Comparison of ENCODE assay signal across 10 mouse cellular contexts in genomic region chr5:30207276-30207675, GRCm38 (mm10). TPM values are rescaled to one million over a fixed set of nuclear protein-coding genes. Genes with fewer than 3 reads are reported as not detected.
DNase-seq lines count a peak whose midpoint lies in the region; ATAC-seq and TF ChIP-seq lines count a peak whose summit lies in the region.
"Had no signal": no experiment of that assay in that cellular context is flagged by ENCODE, and none has a peak within 500 bp of the region (broad histone marks: within the 10 kb centered on the region; RNA-seq: fewer than 3 reads in every experiment).

No protein-coding gene starts in this region.

- peaks cover 5% of the 10 kb centered on the region; the same call in 1 of the 2 replicates for H3K4me1 ChIP-seq in hindbrain, embryonic 10.5 days (replicated peaks)
- no peaks in the 10 kb centered on the region; the same call in 1 of the 2 replicates for H3K4me1 ChIP-seq in hindbrain, embryonic 16.5 days (ENCODE audit: control insufficient read depth, insufficient read depth, low read depth, low read length)
- peaks cover 6 to 14% of the 10 kb centered on the region in 2 experiments for H3K4me1 ChIP-seq in CH12.LX (ENCODE audit: control insufficient read depth in 1 of 2, insufficient read depth in 2 of 2)
- no peaks in the 10 kb centered on the region for H3K4me1 ChIP-seq in lung, postnatal 0 days (ENCODE audit: insufficient read depth, low read depth, low read length)

- no peaks in the 10 kb centered on the region for H3K79me2 ChIP-seq in CH12.LX (replicated peaks; ENCODE audit: control insufficient read depth, extremely low read depth, insufficient read depth, poor library complexity, severe bottlenecking)

- H3K36me3 ChIP-seq in hindbrain, embryonic 10.5 days, result no peaks in the 10 kb centered on the region
- no peaks in the 10 kb centered on the region for H3K36me3 ChIP-seq in hindbrain, embryonic 16.5 days (ENCODE audit: control insufficient read depth, insufficient read depth, low read length)
- no peaks in the 10 kb centered on the region for H3K36me3 ChIP-seq in CH12.LX (replicated peaks in 1 of 2; ENCODE audit: control insufficient read depth in 1 of 2, insufficient read depth in 1 of 2, low read length in 1 of 2)
- no peaks in the 10 kb centered on the region for H3K36me3 ChIP-seq in lung, postnatal 0 days (ENCODE audit: insufficient read depth, low read length)
- H3K36me3 ChIP-seq: hindbrain, embryonic 15.5 days had no signal

- TF ChIP-seq RAD21 in CH12.LX (IDR thresholded peaks at IDR 0.05; ENCODE audit: low read depth, low read length), result peak; percentile 51

- no peaks in the 10 kb centered on the region for H3K9me3 ChIP-seq in hindbrain, embryonic 10.5 days
- no peaks in the 10 kb centered on the region for H3K9me3 ChIP-seq in hindbrain, embryonic 16.5 days (ENCODE audit: control insufficient read depth, low read length)
- H3K9me3 ChIP-seq in CH12.LX (replicated peaks; ENCODE audit: low read length), result no peaks in the 10 kb centered on the region
- H3K9me3 ChIP-seq in lung, postnatal 0 days (ENCODE audit: low read length), result no peaks in the 10 kb centered on the region
- H3K9me3 ChIP-seq: hindbrain, embryonic 15.5 days had no signal

- no peak for ATAC-seq in hindbrain, embryonic 16.5 days
- no peak for ATAC-seq in lung, postnatal 0 days

- no peak overlapping the region for H3K4me2 ChIP-seq in hindbrain, embryonic 16.5 days (ENCODE audit: low read length)
- no peak overlapping the region for H3K4me2 ChIP-seq in CH12.LX (ENCODE audit: insufficient read depth, low read depth, poor library complexity, severe bottlenecking)
- H3K4me2 ChIP-seq in lung, postnatal 0 days (replicated peaks; ENCODE audit: low read depth, low read length), result no peak overlapping the region
- H3K4me2 ChIP-seq: hindbrain, embryonic 15.5 days had no signal

- H3K27me3 ChIP-seq in hindbrain, embryonic 10.5 days (ENCODE audit: insufficient read depth, poor library complexity, severe bottlenecking), result no peaks in the 10 kb centered on the region
- no peaks in the 10 kb centered on the region for H3K27me3 ChIP-seq in hindbrain, embryonic 16.5 days (replicated peaks; ENCODE audit: control insufficient read depth, insufficient read depth, low read length)
- no peaks in the 10 kb centered on the region for H3K27me3 ChIP-seq in CH12.LX (replicated peaks)
- no peaks in the 10 kb centered on the region for H3K27me3 ChIP-seq in lung, postnatal 0 days (replicated peaks; ENCODE audit: insufficient read depth, low read length)
- H3K27me3 ChIP-seq: hindbrain, embryonic 15.5 days had no signal

- TF ChIP-seq EP300 in CH12.LX (IDR thresholded peaks at IDR 0.05; ENCODE audit: low read length), result no peak
- TF ChIP-seq EP300 in lung, postnatal 0 days (IDR thresholded peaks at IDR 0.05), result no peak

- no peak overlapping the region for H3K4me3 ChIP-seq in hindbrain, embryonic 10.5 days
- no peak overlapping the region for H3K4me3 ChIP-seq in hindbrain, embryonic 16.5 days (ENCODE audit: low read length)
- no peak overlapping the region for H3K4me3 ChIP-seq in CH12.LX (replicated peaks in 1 of 3; ENCODE audit: low read depth in 2 of 3, low read length in 2 of 3, poor library complexity in 1 of 3)
- H3K4me3 ChIP-seq in lung, postnatal 0 days (ENCODE audit: low read depth, low read length), result no peak overlapping the region
- H3K4me3 ChIP-seq: hindbrain, embryonic 15.5 days; myocyte had no signal

- no peak overlapping the region for H3K9ac ChIP-seq in hindbrain, embryonic 16.5 days (ENCODE audit: low read depth, low read length)
- no peak overlapping the region for H3K9ac ChIP-seq in CH12.LX (ENCODE audit: insufficient read depth, low read depth)
- no peak overlapping the region for H3K9ac ChIP-seq in lung, postnatal 0 days (replicated peaks; ENCODE audit: low read depth)
- H3K9ac ChIP-seq: hindbrain, embryonic 15.5 days had no signal

- dilution Hi-C loops in CH12.LX (cut with MboI; ENCODE audit: extremely low pct_ligation_motif_present, extremely low pct_unique_long_range_greater_than_20kb, low sequenced_read_pairs), result no loop called here

- TF ChIP-seq POLR2A in CH12.LX (IDR thresholded peaks at IDR 0.05; ENCODE audit: low read depth, low read length), result no peak

- in situ Hi-C loops in CH12.LX (cut with MboI; ENCODE audit: low pct_ligation_motif_present, low pct_unique_long_range_greater_than_20kb, low sequenced_read_pairs), result no loop called here

- TF ChIP-seq CTCF in CH12.LX (conservative IDR thresholded peaks at IDR 0.05 in 1 of 2, IDR thresholded peaks at IDR 0.05 in 1 of 2; ENCODE audit: low read depth in 2 of 2, low read length in 2 of 2), result peak; percentile 63 to 72
- TF ChIP-seq CTCF in lung, postnatal 0 days (IDR thresholded peaks at IDR 0.05), result peak; percentile 66

- WGBS in hindbrain, embryonic 10.5 days, result 68% methylated on average over 6 of the region's 6 CpGs
- 66% methylated on average over 6 of the region's 6 CpGs for WGBS in hindbrain, embryonic 16.5 days
- WGBS in lung, postnatal 0 days, result 64% methylated on average over 6 of the region's 6 CpGs

- DNase-seq in hindbrain, embryonic 10.5 days (ENCODE audit: low spot score), result peak; percentile 40
- DNase-seq in CH12.LX (ENCODE audit: extremely low read depth), result peak; percentile 63
- DNase-seq in c-Kit-negative CD71-positive TER-119-positive erythroid progenitor cells, embryonic 14.5 days (ENCODE audit: low read depth, low spot score), result peak; percentile 19
- peak; percentile 28 for DNase-seq in lung, postnatal 0 days (ENCODE audit: low spot score)
- DNase-seq in cerebellum, adult 9-11 months, result no peak
- DNase-seq in layer of hippocampus, postnatal 36 days, result no peak
- DNase-seq in right cerebral cortex, postnatal 10 days (ENCODE audit: low spot score in 2 of 2), result no peak

- no peak overlapping the region for H3K27ac ChIP-seq in hindbrain, embryonic 10.5 days
- H3K27ac ChIP-seq in hindbrain, embryonic 16.5 days (ENCODE audit: low read depth, low read length), result no peak overlapping the region
- H3K27ac ChIP-seq in CH12.LX (ENCODE audit: insufficient read depth, low read depth), result no peak overlapping the region
- no peak overlapping the region for H3K27ac ChIP-seq in lung, postnatal 0 days (ENCODE audit: low read length)
- H3K27ac ChIP-seq: hindbrain, embryonic 15.5 days had no signal

TF ChIP-seq in CH12.LX, 34 proteins besides CTCF, POLR2A, EP300 and RAD21 (continues in another document):
- TF ChIP-seq MYC (IDR thresholded peaks at IDR 0.05; ENCODE audit: low read depth, low read length), result peak; percentile 90
- peak; percentile 68; the same call in 1 of the 2 replicates for TF ChIP-seq MAX (IDR thresholded peaks at IDR 0.05; ENCODE audit: low read length)
- TF ChIP-seq USF1 (IDR thresholded peaks at IDR 0.05; ENCODE audit: low read depth, low read length), result peak; percentile 26; the same call in 1 of the 2 replicates
- no peak for TF ChIP-seq MEF2A (IDR thresholded peaks at IDR 0.05; ENCODE audit: borderline replicate concordance, low read depth, low read length)
- no peak for TF ChIP-seq USF2 (conservative IDR thresholded peaks at IDR 0.05; ENCODE audit: low read depth, low read length)
- TF ChIP-seq ZMIZ1 (IDR thresholded peaks at IDR 0.05; ENCODE audit: low read depth, low read length), result no peak
- TF ChIP-seq SMC3 (IDR thresholded peaks at IDR 0.05; ENCODE audit: low read depth, low read length), result peak; percentile 60
- no peak for TF ChIP-seq MAFK (IDR thresholded peaks at IDR 0.05; ENCODE audit: insufficient replicate concordance, low read length)
- no peak for TF ChIP-seq ZKSCAN1 (IDR thresholded peaks at IDR 0.05; ENCODE audit: borderline replicate concordance, low read depth, low read length)
- no peak for TF ChIP-seq UBTF (IDR thresholded peaks at IDR 0.05; ENCODE audit: low read depth, low read length)
- no peak for TF ChIP-seq ETS1 (conservative IDR thresholded peaks at IDR 0.05; ENCODE audit: low read depth, low read length)
- TF ChIP-seq PAX5 (IDR thresholded peaks at IDR 0.05; ENCODE audit: low read length), result no peak
- no peak for TF ChIP-seq JUN (IDR thresholded peaks at IDR 0.05; ENCODE audit: insufficient read depth, low read depth, low read length)

RNA-seq across cellular contexts. Expression of gene Adgrf3, which starts 1.8 kb away (rescaled TPM):
- not detected in 2 replicates for polyA plus RNA-seq in hindbrain, embryonic 10.5 days (2016; fragmentation: Nextera tagmentation; extraction: Ambion mirVana)
- polyA plus RNA-seq in hindbrain, embryonic 16.5 days (2015; fragmentation: Nextera tagmentation; extraction: Ambion mirVana), result not detected in 2 replicates
- total RNA-seq in CH12.LX (2012; rRNA removed) (1.0 and 1.4 TPM in 2 replicates), CH12.LX (2014; rRNA removed) (1.2 and 2.3 TPM in 2 replicates)
- 2.2 and 2.6 TPM in 2 replicates for polyA plus RNA-seq in CH12.LX (2012; ENCODE audit: insufficient read length, low read depth)
- polyA plus RNA-seq in lung, postnatal 0 days (2015; fragmentation: Nextera tagmentation; extraction: Ambion mirVana), result 0.13 and 0.18 TPM in 2 replicates
- not detected for total RNA-seq in layer of hippocampus, postnatal 36 days (2021)
- polyA plus RNA-seq: hindbrain, embryonic 15.5 days had no signal

RNA-seq across cellular contexts. Expression of gene Selenoi, which starts 25.1 kb away (rescaled TPM):
- 17.3 and 17.9 TPM in 2 replicates for polyA plus RNA-seq in hindbrain, embryonic 10.5 days (2016; fragmentation: Nextera tagmentation; extraction: Ambion mirVana)
- 26.5 and 29.8 TPM in 2 replicates for polyA plus RNA-seq in hindbrain, embryonic 16.5 days (2015; fragmentation: Nextera tagmentation; extraction: Ambion mirVana)
- total RNA-seq in CH12.LX (2012; rRNA removed), result 36.1 and 39.8 TPM in 2 replicates
- 45.7 and 51.3 TPM in 2 replicates for total RNA-seq in CH12.LX (2014; rRNA removed)
- polyA plus RNA-seq in CH12.LX (2012; ENCODE audit: insufficient read length, low read depth), result 21.0 and 27.0 TPM in 2 replicates
- 9.4 and 11.0 TPM in 2 replicates for polyA plus RNA-seq in lung, postnatal 0 days (2015; fragmentation: Nextera tagmentation; extraction: Ambion mirVana)
- 10 to 100 TPM; 41.7 to 45.7 TPM for total RNA-seq in layer of hippocampus, postnatal 36 days (2021)

RNA-seq across cellular contexts. Expression of gene Hadhb, which starts 52.2 kb away (rescaled TPM):
- 93.0 and 100 TPM in 2 replicates for polyA plus RNA-seq in hindbrain, embryonic 10.5 days (2016; fragmentation: Nextera tagmentation; extraction: Ambion mirVana)
- polyA plus RNA-seq in hindbrain, embryonic 16.5 days (2015; fragmentation: Nextera tagmentation; extraction: Ambion mirVana), result 66.4 and 70.4 TPM in 2 replicates
- total RNA-seq in CH12.LX (2012; rRNA removed) (78.3 and 81.4 TPM in 2 replicates), CH12.LX (2014; rRNA removed) (118 and 125 TPM in 2 replicates)
- 69.5 and 77.9 TPM in 2 replicates for polyA plus RNA-seq in CH12.LX (2012; ENCODE audit: insufficient read length, low read depth)
- 104 and 107 TPM in 2 replicates for polyA plus RNA-seq in lung, postnatal 0 days (2015; fragmentation: Nextera tagmentation; extraction: Ambion mirVana)
- 10 to 100 TPM; 91.7 to 93.3 TPM for total RNA-seq in layer of hippocampus, postnatal 36 days (2021)

RNA-seq across cellular contexts. Expression of gene Hadha, which starts 52.3 kb away (rescaled TPM):
- 93.9 and 94.9 TPM in 2 replicates for polyA plus RNA-seq in hindbrain, embryonic 10.5 days (2016; fragmentation: Nextera tagmentation; extraction: Ambion mirVana)
- polyA plus RNA-seq in hindbrain, embryonic 16.5 days (2015; fragmentation: Nextera tagmentation; extraction: Ambion mirVana), result 75.3 and 79.1 TPM in 2 replicates
- total RNA-seq in CH12.LX (2012; rRNA removed), result 73.6 and 76.0 TPM in 2 replicates
- total RNA-seq in CH12.LX (2014; rRNA removed), result 82.8 and 83.0 TPM in 2 replicates
- 117 and 132 TPM in 2 replicates for polyA plus RNA-seq in CH12.LX (2012; ENCODE audit: insufficient read length, low read depth)
- polyA plus RNA-seq in lung, postnatal 0 days (2015; fragmentation: Nextera tagmentation; extraction: Ambion mirVana), result 107 and 110 TPM in 2 replicates
- 10 to 100 TPM; 72.2 to 74.2 TPM for total RNA-seq in layer of hippocampus, postnatal 36 days (2021)

Comparison
In these comparisons a context has a peak if more than half of its experiments do, and no peak if none do; other contexts are left out.
1. DNase-seq: peak in hindbrain, embryonic 10.5 days (single experiment), CH12.LX (single experiment), c-Kit-negative CD71-positive TER-119-positive erythroid progenitor cells, embryonic 14.5 days (single experiment) and lung, postnatal 0 days (single experiment); none in cerebellum, adult 9-11 months (single experiment), layer of hippocampus, postnatal 36 days (0 of 2) and right cerebral cortex, postnatal 10 days (0 of 2).